Mouse (Mus musculus): Measurements from ENCODE around the gene Ppard.
"Not testable (repeated sequence)": the region's sequence is repeated elsewhere in the genome, so short reads cannot be mapped to it uniquely, and the experiment has no call there.

The Ppard gene

GRCm38 (mm10) chr17:28232475-28233060 lies at the start of gene Ppard:
Gene Ppard (plus strand): TSS chr17:28232700.
- DNase-seq (ENCODE audit: low read depth, low spot score): peak; percentile 99

GRCm38 (mm10) chr17:28184971-28185638 lies 47.4 kb upstream of the Ppard start:
- peak; percentile 19 for DNase-seq (ENCODE audit: low read depth, low spot score)

GRCm38 (mm10) chr17:28188313-28188712 lies 44.2 kb upstream of the Ppard start:
- no peak for DNase-seq (ENCODE audit: low read depth, low spot score)

- DNase-seq (ENCODE audit: low read depth, low spot score): no peak
Measured at GRCm38 (mm10) chr17:28192754-28193153, 39.7 kb upstream of the Ppard start.

- DNase-seq (ENCODE audit: low read depth, low spot score): peak; percentile 26
Measured at GRCm38 (mm10) chr17:28193559-28193958, 38.9 kb upstream of the Ppard start.

GRCm38 (mm10) chr17:28195033-28195432 lies 37.5 kb upstream of the Ppard start:
- DNase-seq (ENCODE audit: low read depth, low spot score): no peak

- no peak for DNase-seq (ENCODE audit: low read depth, low spot score)
Measured at GRCm38 (mm10) chr17:28197646-28198045, 34.9 kb upstream of the Ppard start.

- no peak for DNase-seq (ENCODE audit: low read depth, low spot score)
Measured at GRCm38 (mm10) chr17:28201982-28202381, 30.5 kb upstream of the Ppard start.

GRCm38 (mm10) chr17:28204052-28204720 lies 28.3 kb upstream of the Ppard start:
- peak; percentile 91 for DNase-seq (ENCODE audit: low read depth, low spot score)

- DNase-seq (ENCODE audit: low read depth, low spot score): no peak
Measured at GRCm38 (mm10) chr17:28205443-28205842, 27.1 kb upstream of the Ppard start.

GRCm38 (mm10) chr17:28207092-28207491 lies 25.4 kb upstream of the Ppard start:
- peak; percentile 54 for DNase-seq (ENCODE audit: low read depth, low spot score)

- DNase-seq (ENCODE audit: low read depth, low spot score): peak; percentile 92
Measured at GRCm38 (mm10) chr17:28207591-28208313, 24.7 kb upstream of the Ppard start, which contains the start of gene Def6. Gene Def6 (plus strand): TSS chr17:28207778.

GRCm38 (mm10) chr17:28208314-28208612 lies 24.2 kb upstream of the Ppard start:
- DNase-seq (ENCODE audit: low read depth, low spot score): no peak

- peak; percentile 47 for DNase-seq (ENCODE audit: low read depth, low spot score)
Measured at GRCm38 (mm10) chr17:28209457-28210110, 22.9 kb upstream of the Ppard start.

- DNase-seq (ENCODE audit: low read depth, low spot score): peak; percentile 93
Measured at GRCm38 (mm10) chr17:28211921-28212341, 20.6 kb upstream of the Ppard start.

- no peak for DNase-seq (ENCODE audit: low read depth, low spot score)
Measured at GRCm38 (mm10) chr17:28212391-28212790, 20.1 kb upstream of the Ppard start.

GRCm38 (mm10) chr17:28213236-28213635 lies 19.3 kb upstream of the Ppard start:
- DNase-seq (ENCODE audit: low read depth, low spot score): peak; percentile 80

GRCm38 (mm10) chr17:28216791-28217190 lies 15.7 kb upstream of the Ppard start:
- no peak for DNase-seq (ENCODE audit: low read depth, low spot score)

- DNase-seq (ENCODE audit: low read depth, low spot score): peak; percentile 94
Measured at GRCm38 (mm10) chr17:28217721-28218649, 14.5 kb upstream of the Ppard start.

- DNase-seq (ENCODE audit: low read depth, low spot score): not testable (repeated sequence)
Measured at GRCm38 (mm10) chr17:28222463-28222862, 10.0 kb upstream of the Ppard start.
